Mouse (Mus musculus): Measurements from ENCODE around the gene Cmtm8.

GRCm38 (mm10) chr9:114777178-114778046 lies 66.5 kb downstream of the Cmtm8 start:
- TF ChIP-seq POLR2A (IDR thresholded peaks at IDR 0.05; ENCODE audit: insufficient read length, low read depth) = no peak
- no peak for TF ChIP-seq CEBPB (IDR thresholded peaks at IDR 0.05; ENCODE audit: insufficient read depth, poor library complexity, severe bottlenecking)
- TF ChIP-seq TCF3 (IDR thresholded peaks at IDR 0.05; ENCODE audit: insufficient read length, low read depth) = no peak
- TF ChIP-seq POLR2AphosphoS2 (IDR thresholded peaks at IDR 0.05; ENCODE audit: insufficient read length, low read depth) = no peak
- no peak for TF ChIP-seq USF1 (IDR thresholded peaks at IDR 0.05; ENCODE audit: low read depth)
